Mouse (Mus musculus) olfactory bulb, adult 2 months (tissue): ENCODE results near the gene Ube2f. TPM values are rescaled to one million over a fixed set of nuclear protein-coding genes. Genes with fewer than 3 reads are reported as not detected.

ENCODE experiments used
- H3K27ac ChIP-seq: fragments of 200-500 bp; 2 replicates; pipeline ENCODE4 v1.5.1; 2012; ENCODE audit warnings: low read depth, low read length; ENCODE audit not compliant: insufficient read depth
- H3K4me1 ChIP-seq: fragments of 200-500 bp; 2 replicates; pipeline ENCODE4 v1.6.1; 2012; ENCODE audit warnings: low read length; ENCODE audit not compliant: control insufficient read depth, insufficient read depth
- H3K4me3 ChIP-seq: fragments of 200-500 bp; 2 replicates; pipeline ENCODE4 v1.5.1; 2012; ENCODE audit warnings: mild to moderate bottlenecking, low read depth, low read length, moderate library complexity; ENCODE audit not compliant: insufficient read depth
- CTCF ChIP-seq: fragments of 200-500 bp; IDR thresholded peaks from 2 replicates; pipeline ENCODE4 v1.5.1; 2012; ENCODE audit warnings: low read depth, mild to moderate bottlenecking, low read length, moderate library complexity; ENCODE audit not compliant: insufficient read depth
- POLR2A ChIP-seq: fragments of 200-500 bp; IDR thresholded peaks from 2 replicates; pipeline ENCODE4 v1.6.1; 2012; ENCODE audit warnings: mild to moderate bottlenecking, low read depth, low read length, moderate library complexity; ENCODE audit not compliant: insufficient read depth
- WGBS: fragments of 180-500 bp; shearing (Covaris S2); methylation state at CpG from one replicate; pipeline ENCODE4 v1.1.7; 2018; 5-methylcytosine and 5-hydroxymethylcytosine counted together
- polyA plus RNA-seq: library from polyadenylated mRNA; stranded (reverse); fragments of >200 nt; gene quantifications from 2 replicates; pipeline ENCODE4 v1.2.4, GENCODE M21; 2012; ENCODE audit warnings: low replicate concordance; ENCODE audit not compliant: missing spikeins, insufficient read depth, insufficient read length

Gene Ube2f
- polyA plus RNA-seq, 1 experiment = not detected

DNA sequence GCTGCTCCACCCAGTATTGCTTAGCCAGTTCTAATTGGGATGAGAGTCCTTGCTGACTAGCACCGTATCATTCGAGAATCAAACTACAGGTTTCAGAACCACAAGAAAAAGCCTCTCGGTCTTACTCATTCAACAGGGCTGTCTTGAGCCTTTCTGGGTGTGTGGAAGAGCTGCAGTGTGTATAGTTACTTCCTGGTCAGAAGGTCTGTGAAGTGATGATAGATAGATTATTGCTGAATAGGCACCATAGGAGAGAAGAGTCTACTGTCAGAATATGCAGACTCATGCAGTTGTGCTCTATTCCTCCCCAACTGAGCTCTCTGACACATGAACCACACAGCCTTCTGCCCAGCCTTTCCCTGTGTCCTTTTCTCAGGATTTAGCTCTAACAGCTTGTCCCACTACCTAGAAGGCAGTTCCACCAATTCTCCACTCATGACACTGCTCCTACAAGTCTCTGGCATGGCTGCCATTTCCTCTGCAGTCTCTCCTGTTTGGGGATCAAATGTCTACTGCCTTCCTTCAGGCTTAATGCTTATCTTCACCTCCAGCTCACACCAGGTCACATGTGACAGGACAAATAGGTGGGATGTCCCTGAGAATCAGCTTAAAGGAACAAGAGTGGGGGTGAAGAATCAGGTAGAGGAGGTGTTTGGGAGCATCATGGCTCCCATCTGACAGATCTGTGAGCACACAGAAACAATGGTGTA is 28.5 kb downstream of the Ube2f start:
- no peak overlapping the region for H3K4me3 ChIP-seq
- H3K4me1 ChIP-seq = no peaks in the 10 kb centered on the region
- TF ChIP-seq CTCF (no peak), POLR2A (no peak)
- H3K27ac ChIP-seq = no peak overlapping the region
- WGBS = 98% methylated on average over 3 of the region's 3 CpGs

DNA sequence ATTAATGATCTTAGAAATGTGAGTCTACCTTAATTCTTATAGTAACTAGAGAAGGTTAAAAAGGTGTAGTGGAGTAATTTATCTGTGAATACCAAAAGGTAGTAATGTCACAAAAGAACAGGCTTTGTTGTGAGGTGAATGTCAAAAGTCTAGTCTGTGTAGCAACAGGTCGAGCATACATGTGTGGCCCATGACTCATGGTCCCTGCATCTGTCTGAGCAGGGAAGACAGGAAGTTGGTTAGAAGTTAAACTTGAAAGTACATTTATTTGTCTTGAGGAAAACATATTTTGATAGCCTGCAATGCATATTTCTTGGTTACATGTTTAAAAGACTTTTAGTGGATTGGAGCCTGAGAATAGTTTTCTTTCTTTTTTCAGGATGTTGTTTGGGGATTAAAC is 29.0 kb downstream of the Ube2f start:
- no peak for TF ChIP-seq CTCF
- TF ChIP-seq POLR2A = no peak
- H3K27ac ChIP-seq = no peak overlapping the region
- 87% methylated on average over 1 of the region's 1 CpGs for WGBS
- no peak overlapping the region for H3K4me3 ChIP-seq
- no peaks in the 10 kb centered on the region for H3K4me1 ChIP-seq

DNA sequence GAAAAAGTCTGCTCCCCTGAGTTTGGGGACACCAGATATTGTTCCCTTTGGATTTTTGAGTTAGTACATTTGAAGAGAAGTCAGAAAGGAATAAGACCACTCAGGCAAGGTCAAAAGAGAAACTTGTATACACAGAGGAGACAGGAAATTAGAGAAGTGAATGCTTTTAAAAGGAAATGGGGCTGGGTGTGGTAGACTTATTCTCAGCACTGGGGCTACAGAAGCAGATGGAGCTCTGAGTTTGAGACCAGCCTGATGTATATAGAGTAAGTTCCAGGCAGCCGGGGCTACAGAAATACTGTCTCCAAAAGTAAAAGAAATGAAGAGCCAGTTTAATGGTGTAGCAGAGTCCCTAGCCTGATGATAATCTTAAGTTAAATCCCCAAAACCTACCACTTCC is 32.5 kb downstream of the Ube2f start:
- no peak overlapping the region for H3K27ac ChIP-seq
- 95% methylated on average over 1 of the region's 1 CpGs for WGBS
- TF ChIP-seq POLR2A = no peak
- no peak for TF ChIP-seq CTCF
- H3K4me3 ChIP-seq = no peak overlapping the region
- no peaks in the 10 kb centered on the region for H3K4me1 ChIP-seq

GRCm38 (mm10) chr1:91289375-91289774 is 39.3 kb downstream of the Ube2f start:
- TF ChIP-seq CTCF = no peak
- TF ChIP-seq POLR2A = no peak
- no peak overlapping the region for H3K27ac ChIP-seq
- no peaks in the 10 kb centered on the region for H3K4me1 ChIP-seq
- H3K4me3 ChIP-seq = no peak overlapping the region
- 100% methylated on average over 1 of the region's 1 CpGs for WGBS

DNA sequence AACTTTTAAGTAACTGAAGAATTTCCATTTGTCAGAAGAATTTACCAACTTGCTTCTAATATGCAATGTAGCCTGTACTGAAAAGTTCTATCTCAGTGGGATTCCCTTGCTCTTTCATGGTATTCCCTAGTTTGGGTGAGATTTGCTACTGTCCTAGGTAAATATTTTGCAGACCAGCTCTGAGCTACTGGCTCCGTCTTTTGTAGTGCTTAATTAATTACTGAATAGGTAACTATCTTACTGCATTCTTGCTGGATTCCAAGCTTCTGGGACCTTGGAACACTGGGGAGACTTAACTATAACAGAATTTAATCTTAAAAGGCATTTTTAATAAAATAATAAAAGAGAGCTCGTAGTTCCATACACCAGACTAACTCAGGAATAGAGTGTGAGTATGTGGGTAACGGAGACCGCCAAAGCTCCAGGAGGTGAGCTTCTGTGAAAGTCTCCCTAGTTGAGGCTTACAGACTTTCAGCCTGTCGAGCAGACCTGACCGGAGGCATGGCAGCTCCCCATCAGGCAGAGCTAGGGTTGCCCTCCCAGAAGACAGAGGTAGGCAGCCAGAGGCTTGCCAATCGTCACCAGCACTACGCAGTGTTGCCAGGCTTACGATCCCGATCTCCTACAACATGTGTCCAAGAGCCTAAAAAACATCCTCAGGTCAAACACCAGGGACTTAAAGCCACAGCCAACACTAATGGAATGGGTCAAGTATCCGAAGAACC is 42.2 kb downstream of the Ube2f start:
- TF ChIP-seq POLR2A (no peak), CTCF (no peak)
- H3K4me1 ChIP-seq = no peaks in the 10 kb centered on the region
- WGBS = 94% methylated on average over 11 of the region's 11 CpGs
- H3K4me3 ChIP-seq = no peak overlapping the region
- no peak overlapping the region for H3K27ac ChIP-seq

DNA sequence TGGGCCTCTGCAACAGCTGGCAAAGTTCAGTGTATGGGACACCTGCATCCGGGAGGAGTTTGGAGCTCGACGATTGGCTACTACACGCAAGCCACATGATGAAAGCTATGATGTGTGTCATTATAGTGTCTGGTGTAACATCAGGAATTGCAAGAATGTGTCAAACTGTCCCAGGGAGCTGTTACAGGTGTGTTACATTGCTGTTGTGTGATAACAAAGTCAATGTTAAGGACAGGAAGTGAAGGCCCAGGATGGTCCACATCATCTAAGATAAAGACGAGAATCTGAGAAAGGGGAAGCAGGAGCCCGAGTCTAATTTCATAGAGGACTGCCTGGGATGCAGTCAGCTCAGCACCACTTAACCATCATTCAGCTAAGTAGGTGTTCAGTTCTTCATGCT is 45.4 kb downstream of the Ube2f start:
- Histone ChIP-seq H3K4me3 (no peak overlapping the region), H3K4me1 (peaks cover 11% of the 10 kb centered on the region; the same call in 1 of the 2 replicates), H3K27ac (no peak overlapping the region)
- no peak for TF ChIP-seq POLR2A
- WGBS = 91% methylated on average over 6 of the region's 6 CpGs

DNA sequence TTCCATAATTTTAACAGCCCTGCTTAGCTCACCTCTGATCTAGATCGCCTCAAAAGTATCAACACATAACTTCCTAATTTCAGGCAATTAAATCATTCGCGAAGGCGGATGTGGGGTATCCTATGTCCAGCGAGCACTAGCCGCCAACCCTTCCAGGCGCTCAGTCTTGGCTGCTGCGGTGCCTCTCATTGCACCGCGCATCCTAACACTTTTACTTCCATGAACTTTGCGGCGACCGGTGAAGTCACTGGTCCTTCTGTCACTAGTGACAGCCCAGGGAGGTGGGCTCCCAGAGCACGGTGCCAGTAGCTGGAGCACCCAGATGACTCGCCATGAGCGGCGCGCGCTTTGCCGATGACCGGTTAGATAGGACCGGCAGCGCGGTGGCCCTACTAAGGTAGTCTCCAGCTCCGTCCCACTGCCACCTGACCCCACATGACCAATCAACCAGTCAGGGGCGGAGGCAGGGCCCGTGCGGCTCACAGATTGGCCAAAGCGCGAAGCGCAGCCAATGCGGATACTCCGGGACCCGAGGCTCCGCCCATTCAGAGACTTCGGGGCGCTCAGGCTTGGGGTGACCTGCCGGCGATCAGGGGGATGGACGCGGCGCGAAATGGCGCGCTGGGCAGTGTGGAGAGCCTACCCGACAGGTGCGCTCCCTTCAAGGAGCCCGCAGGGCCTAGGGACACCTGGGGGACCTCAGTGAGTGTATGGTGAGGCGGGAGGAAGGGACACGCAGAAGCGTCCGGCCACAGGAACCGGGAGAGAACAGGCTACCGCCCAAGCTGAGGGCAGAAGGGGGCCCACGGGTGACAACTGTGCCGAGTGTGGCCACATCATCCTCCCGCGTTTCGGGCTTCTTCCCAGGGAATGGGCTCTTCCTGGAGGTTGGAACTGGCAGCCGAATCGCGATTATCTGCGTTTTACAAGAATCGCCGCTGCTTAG is 48.0 kb downstream of the Ube2f start, which contains the start of gene Scly:
TSS of gene Scly (plus strand) at position 540 of the 946 bp plus-strand sequence.
- under 1% methylated on average over 62 of the region's 65 CpGs for WGBS
- TF ChIP-seq POLR2A (peak; percentile 81), CTCF (no peak)
- Histone ChIP-seq H3K27ac (no peak within 1 kb of the TSS), H3K4me1 (peaks cover 11% of the 10 kb centered on the region; the same call in 1 of the 2 replicates), H3K4me3 (peak within 1 kb of the TSS; percentile 88)

GRCm38 (mm10) chr1:91299026-91299706 is 49.1 kb downstream of the Ube2f start:
- H3K4me3 ChIP-seq = peak overlapping the region; percentile 88
- WGBS = 78% methylated on average over 13 of the region's 13 CpGs
- no peak overlapping the region for H3K27ac ChIP-seq
- no peak for TF ChIP-seq CTCF
- no peak for TF ChIP-seq POLR2A
- H3K4me1 ChIP-seq = peaks cover 11% of the 10 kb centered on the region; the same call in 1 of the 2 replicates
